In the genomic region with DNA sequence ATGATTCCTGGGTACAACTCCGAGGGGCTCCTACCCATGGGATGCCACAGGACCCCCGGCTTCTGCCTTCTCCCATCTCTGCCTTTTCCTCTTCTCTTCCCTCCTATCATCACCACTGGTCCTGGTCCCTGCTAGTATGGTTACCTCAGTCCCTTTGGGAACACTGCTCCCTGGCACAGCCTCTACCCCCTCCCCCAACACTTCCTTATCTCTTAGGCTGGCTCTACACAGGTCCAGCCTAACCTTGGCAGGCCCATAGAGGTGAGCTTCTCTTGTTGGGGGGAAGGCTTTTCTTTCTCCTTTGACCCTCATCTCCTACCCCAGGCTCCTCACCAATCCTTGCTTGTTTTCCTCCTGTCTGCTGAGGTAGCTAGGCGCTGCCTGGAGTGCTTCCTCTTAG, we compare ENCODE assay signal across 24 mouse cellular contexts. TPM values are rescaled to one million over a fixed set of nuclear protein-coding genes. Genes with fewer than 3 reads are reported as not detected.
DNase-seq lines count a peak whose midpoint lies in the region; ATAC-seq and TF ChIP-seq lines count a peak whose summit lies in the region.
"Had no signal": no experiment of that assay in that cellular context is flagged by ENCODE, and none has a peak within 500 bp of the region (broad histone marks: within the 10 kb centered on the region; RNA-seq: fewer than 3 reads in every experiment).

No protein-coding gene starts in this region.

- peak overlapping the region; percentile 31 for H3K4me3 ChIP-seq in erythroblast, embryonic 14.5 days (replicated peaks)
- no peak overlapping the region for H3K4me3 ChIP-seq in heart, postnatal 0 days (ENCODE audit: low read depth, low read length)
- no peak overlapping the region for H3K4me3 ChIP-seq in midbrain, embryonic 12.5 days
- no peak overlapping the region for H3K4me3 ChIP-seq in midbrain, embryonic 11.5 days (ENCODE audit: low read depth, low read length)
- H3K4me3 ChIP-seq in midbrain, postnatal 0 days (ENCODE audit: low read depth, low read length), result no peak overlapping the region
- H3K4me3 ChIP-seq: hindbrain, embryonic 15.5 days; kidney, embryonic 15.5 days had no signal

- H3K36me3 ChIP-seq in erythroblast, embryonic 14.5 days (ENCODE audit: control insufficient read depth), result peaks cover 90% of the 10 kb centered on the region
- H3K36me3 ChIP-seq in heart, postnatal 0 days (replicated peaks; ENCODE audit: control insufficient read depth, insufficient read depth, low read length), result no peaks in the 10 kb centered on the region
- peaks cover 62% of the 10 kb centered on the region for H3K36me3 ChIP-seq in midbrain, embryonic 12.5 days
- peaks cover 8% of the 10 kb centered on the region; the same call in 1 of the 2 replicates for H3K36me3 ChIP-seq in midbrain, embryonic 11.5 days (ENCODE audit: control insufficient read depth, insufficient read depth, low read length)
- H3K36me3 ChIP-seq in midbrain, postnatal 0 days (ENCODE audit: insufficient read depth, low read length), result peaks cover 42% of the 10 kb centered on the region

- no peak overlapping the region for H3K27ac ChIP-seq in heart, postnatal 0 days (ENCODE audit: low read depth)
- H3K27ac ChIP-seq in midbrain, embryonic 12.5 days (replicated peaks), result peak overlapping the region; percentile 4; the same call in 1 of the 2 replicates
- H3K27ac ChIP-seq in midbrain, embryonic 11.5 days (ENCODE audit: low read depth, low read length), result no peak overlapping the region
- H3K27ac ChIP-seq in midbrain, postnatal 0 days (ENCODE audit: low read depth, low read length), result no peak overlapping the region
- H3K27ac ChIP-seq: hindbrain, embryonic 15.5 days; kidney, embryonic 15.5 days had no signal

- TF ChIP-seq CTCF in heart, postnatal 0 days (IDR thresholded peaks at IDR 0.05; ENCODE audit: low read depth), result no peak
- TF ChIP-seq CTCF in midbrain, postnatal 0 days (IDR thresholded peaks at IDR 0.05), result no peak

- peaks cover 89% of the 10 kb centered on the region for H3K4me1 ChIP-seq in erythroblast, embryonic 14.5 days (ENCODE audit: control insufficient read depth)
- 0 out of 2 replicates have a peak, but pooled peaks cover 3% of the 10 kb centered on the region for H3K4me1 ChIP-seq in heart, postnatal 0 days (ENCODE audit: control insufficient read depth, insufficient read depth)
- peaks cover 38% of the 10 kb centered on the region for H3K4me1 ChIP-seq in midbrain, embryonic 12.5 days
- peaks cover 17% of the 10 kb centered on the region for H3K4me1 ChIP-seq in midbrain, embryonic 11.5 days (ENCODE audit: control insufficient read depth, insufficient read depth, low read length)
- H3K4me1 ChIP-seq in midbrain, postnatal 0 days (ENCODE audit: insufficient read depth, low read length), result peaks cover 8% of the 10 kb centered on the region; the same call in 1 of the 2 replicates

- H3K4me2 ChIP-seq in heart, postnatal 0 days (ENCODE audit: low read depth, low read length), result no peak overlapping the region
- H3K4me2 ChIP-seq in midbrain, embryonic 12.5 days (replicated peaks), result no peak overlapping the region
- H3K4me2 ChIP-seq in midbrain, embryonic 11.5 days, result no peak overlapping the region
- H3K4me2 ChIP-seq in midbrain, postnatal 0 days (ENCODE audit: low read depth, low read length, poor library complexity, severe bottlenecking), result no peak overlapping the region
- H3K4me2 ChIP-seq: hindbrain, embryonic 15.5 days; kidney, embryonic 15.5 days had no signal

- no peak for ATAC-seq in erythroblast, adult 5-6 weeks (replicated peaks; ENCODE audit: low FRiP score, poor library complexity, severe bottlenecking)
- peak; percentile 79 for ATAC-seq in heart, postnatal 0 days (ENCODE audit: insufficient read depth, low read depth)
- ATAC-seq in midbrain, embryonic 12.5 days (ENCODE audit: low FRiP score, low read depth), result no peak
- ATAC-seq in midbrain, embryonic 11.5 days (ENCODE audit: low FRiP score), result no peak
- no peak for ATAC-seq in midbrain, postnatal 0 days (ENCODE audit: low FRiP score)
- ATAC-seq: forebrain, embryonic 16.5 days; intestine, embryonic 16.5 days had no signal

- H3K9me3 ChIP-seq in erythroblast, embryonic 14.5 days (ENCODE audit: control insufficient read depth, low read length), result no peaks in the 10 kb centered on the region
- H3K9me3 ChIP-seq in heart, postnatal 0 days (replicated peaks; ENCODE audit: control insufficient read depth, low read length), result no peaks in the 10 kb centered on the region
- H3K9me3 ChIP-seq in midbrain, embryonic 12.5 days, result no peaks in the 10 kb centered on the region
- H3K9me3 ChIP-seq in midbrain, embryonic 11.5 days (ENCODE audit: control insufficient read depth, low read length), result no peaks in the 10 kb centered on the region
- no peaks in the 10 kb centered on the region for H3K9me3 ChIP-seq in midbrain, postnatal 0 days (ENCODE audit: low read length)
- H3K9me3 ChIP-seq: hindbrain, embryonic 15.5 days; kidney, embryonic 15.5 days had no signal

- H3K9ac ChIP-seq in heart, postnatal 0 days (replicated peaks; ENCODE audit: low read depth, low read length), result no peak overlapping the region
- H3K9ac ChIP-seq in midbrain, embryonic 12.5 days (replicated peaks), result no peak overlapping the region
- no peak overlapping the region for H3K9ac ChIP-seq in midbrain, embryonic 11.5 days (ENCODE audit: low read length)
- peak overlapping the region; percentile 13; the same call in 1 of the 2 replicates for H3K9ac ChIP-seq in midbrain, postnatal 0 days (replicated peaks; ENCODE audit: low read length, poor library complexity, severe bottlenecking)
- H3K9ac ChIP-seq: hindbrain, embryonic 15.5 days; kidney, embryonic 15.5 days had no signal

- no peak for DNase-seq in heart, postnatal 0 days (ENCODE audit: low spot score)
- no peak for DNase-seq in heart, adult 11 months
- DNase-seq in midbrain, embryonic 11.5 days (ENCODE audit: low spot score, missing footprints), result no peak
- DNase-seq in midbrain, postnatal 0 days (ENCODE audit: low spot score), result no peak
- DNase-seq in spleen, postnatal 4 days (ENCODE audit: low spot score in 2 of 2), result no peak
- DNase-seq: adrenal gland, adult 8-10 months; cerebellum, postnatal 14 days; embryo, embryonic 11 days; lung, postnatal 36 days; thymus, postnatal 4 days had no signal

- no peak for TF ChIP-seq EP300 in heart, postnatal 0 days (IDR thresholded peaks at IDR 0.05; ENCODE audit: low read depth)

- peaks cover 11% of the 10 kb centered on the region; the same call in 1 of the 2 replicates for H3K27me3 ChIP-seq in erythroblast, embryonic 14.5 days (ENCODE audit: control insufficient read depth)
- peaks cover 7% of the 10 kb centered on the region; the same call in 1 of the 2 replicates for H3K27me3 ChIP-seq in heart, postnatal 0 days (ENCODE audit: control insufficient read depth, insufficient read depth, low read length)
- no peaks in the 10 kb centered on the region for H3K27me3 ChIP-seq in midbrain, embryonic 12.5 days
- no peaks in the 10 kb centered on the region for H3K27me3 ChIP-seq in midbrain, embryonic 11.5 days (ENCODE audit: control insufficient read depth, insufficient read depth, low read length)
- H3K27me3 ChIP-seq in midbrain, postnatal 0 days (ENCODE audit: insufficient read depth, low read length), result no peaks in the 10 kb centered on the region
- H3K27me3 ChIP-seq: hindbrain, embryonic 15.5 days; kidney, embryonic 15.5 days had no signal

- WGBS in heart, postnatal 0 days, result 50% methylated on average over 3 of the region's 3 CpGs
- WGBS in midbrain, embryonic 12.5 days, result 78% methylated on average over 3 of the region's 3 CpGs
- 78% methylated on average over 3 of the region's 3 CpGs for WGBS in midbrain, embryonic 11.5 days
- WGBS in midbrain, postnatal 0 days, result 78% methylated on average over 3 of the region's 3 CpGs

RNA-seq across cellular contexts. Expression of gene Samd14, which starts 5.8 kb away (rescaled TPM):
- 123 and 135 TPM in 2 replicates for polyA plus RNA-seq in erythroblast, embryonic 14.5 days (2012)
- total RNA-seq in erythroblast, adult 5-6 weeks (2015; ENCODE audit: low replicate concordance), result 22.1 and 25.9 TPM in 2 replicates
- total RNA-seq in erythroblast, adult 5-6 weeks (2017; ENCODE audit: low replicate concordance), result 32.0 and 47.1 TPM in 2 replicates
- 6.2 and 9.5 TPM in 2 replicates for total RNA-seq in heart, postnatal 0 days (2014; rRNA removed; ENCODE audit: low replicate concordance)
- polyA plus RNA-seq in heart, postnatal 0 days (2015; fragmentation: Nextera tagmentation; extraction: Ambion mirVana), result 4.6 and 4.8 TPM in 2 replicates
- polyA plus RNA-seq in midbrain, embryonic 12.5 days (2016; fragmentation: Nextera tagmentation; extraction: Ambion mirVana), result 93.5 and 100 TPM in 2 replicates
- 47.3 and 47.8 TPM in 2 replicates for polyA plus RNA-seq in midbrain, embryonic 11.5 days (2014; fragmentation: Nextera tagmentation; extraction: Ambion mirVana)
- 221 and 243 TPM in 2 replicates for total RNA-seq in midbrain, postnatal 0 days (2014; rRNA removed)
- 158 and 161 TPM in 2 replicates for polyA plus RNA-seq in midbrain, postnatal 0 days (2015; fragmentation: Nextera tagmentation; extraction: Ambion mirVana)

RNA-seq across cellular contexts. Expression of gene Ppp1r9b, which starts 24.6 kb away (rescaled TPM):
- polyA plus RNA-seq in erythroblast, embryonic 14.5 days (2012), result 29.1 and 31.4 TPM in 2 replicates
- total RNA-seq in erythroblast, adult 5-6 weeks (2015; ENCODE audit: low replicate concordance), result 21.9 and 30.7 TPM in 2 replicates
- 41.1 and 45.2 TPM in 2 replicates for total RNA-seq in erythroblast, adult 5-6 weeks (2017; ENCODE audit: low replicate concordance)
- total RNA-seq in heart, postnatal 0 days (2014; rRNA removed; ENCODE audit: low replicate concordance), result 27.6 and 38.6 TPM in 2 replicates
- 4.5 and 4.7 TPM in 2 replicates for polyA plus RNA-seq in heart, postnatal 0 days (2015; fragmentation: Nextera tagmentation; extraction: Ambion mirVana)
- 15.7 and 17.7 TPM in 2 replicates for polyA plus RNA-seq in midbrain, embryonic 12.5 days (2016; fragmentation: Nextera tagmentation; extraction: Ambion mirVana)
- 10.5 and 12.4 TPM in 2 replicates for polyA plus RNA-seq in midbrain, embryonic 11.5 days (2014; fragmentation: Nextera tagmentation; extraction: Ambion mirVana)
- 179 and 217 TPM in 2 replicates for total RNA-seq in midbrain, postnatal 0 days (2014; rRNA removed)
- 18.2 and 20.4 TPM in 2 replicates for polyA plus RNA-seq in midbrain, postnatal 0 days (2015; fragmentation: Nextera tagmentation; extraction: Ambion mirVana)

RNA-seq across cellular contexts. Expression of gene Pdk2, which starts 25.7 kb away (rescaled TPM):
- polyA plus RNA-seq in erythroblast, embryonic 14.5 days (2012), result 4.0 and 7.2 TPM in 2 replicates
- total RNA-seq in erythroblast, adult 5-6 weeks (2015; ENCODE audit: low replicate concordance), result 1.3 and 7.9 TPM in 2 replicates
- 0.60 and 5.6 TPM in 2 replicates for total RNA-seq in erythroblast, adult 5-6 weeks (2017; ENCODE audit: low replicate concordance)
- 121 and 168 TPM in 2 replicates for total RNA-seq in heart, postnatal 0 days (2014; rRNA removed; ENCODE audit: low replicate concordance)
- 179 and 186 TPM in 2 replicates for polyA plus RNA-seq in heart, postnatal 0 days (2015; fragmentation: Nextera tagmentation; extraction: Ambion mirVana)
- 19.1 and 22.7 TPM in 2 replicates for polyA plus RNA-seq in midbrain, embryonic 12.5 days (2016; fragmentation: Nextera tagmentation; extraction: Ambion mirVana)
- 12.6 and 13.3 TPM in 2 replicates for polyA plus RNA-seq in midbrain, embryonic 11.5 days (2014; fragmentation: Nextera tagmentation; extraction: Ambion mirVana)
- total RNA-seq in midbrain, postnatal 0 days (2014; rRNA removed), result 14.1 and 18.1 TPM in 2 replicates
- polyA plus RNA-seq in midbrain, postnatal 0 days (2015; fragmentation: Nextera tagmentation; extraction: Ambion mirVana), result 30.8 and 32.7 TPM in 2 replicates

RNA-seq across cellular contexts. Expression of gene Sgca, which starts 39.4 kb away (rescaled TPM):
- polyA plus RNA-seq in erythroblast, embryonic 14.5 days (2012), result not detected in 2 replicates
- total RNA-seq in erythroblast, adult 5-6 weeks (2015; ENCODE audit: low replicate concordance), result not detected in 2 replicates
- total RNA-seq in erythroblast, adult 5-6 weeks (2017; ENCODE audit: low replicate concordance), result not detected in 2 replicates
- 47.5 and 313 TPM in 2 replicates for total RNA-seq in heart, postnatal 0 days (2014; rRNA removed; ENCODE audit: low replicate concordance)
- polyA plus RNA-seq in heart, postnatal 0 days (2015; fragmentation: Nextera tagmentation; extraction: Ambion mirVana), result 62.2 and 62.4 TPM in 2 replicates
- not detected in 2 replicates for polyA plus RNA-seq in midbrain, embryonic 12.5 days (2016; fragmentation: Nextera tagmentation; extraction: Ambion mirVana)
- not detected in 2 replicates for polyA plus RNA-seq in midbrain, embryonic 11.5 days (2014; fragmentation: Nextera tagmentation; extraction: Ambion mirVana)
- not detected in 2 replicates for total RNA-seq in midbrain, postnatal 0 days (2014; rRNA removed)
- polyA plus RNA-seq in midbrain, postnatal 0 days (2015; fragmentation: Nextera tagmentation; extraction: Ambion mirVana), result 0.29 and 0.39 TPM in 2 replicates
- total RNA-seq: adrenal gland, adult 8-10 months; monocyte, adult 5-6 weeks; neutrophil, adult 5-6 weeks had no signal
- polyA plus RNA-seq: liver, adult 2 months had no signal

RNA-seq across cellular contexts. Expression of gene Hils1, which starts 48.1 kb away (rescaled TPM):
- not detected in 2 replicates for polyA plus RNA-seq in erythroblast, embryonic 14.5 days (2012)
- total RNA-seq in erythroblast, adult 5-6 weeks (2015; ENCODE audit: low replicate concordance), result not detected in 2 replicates
- not detected in 2 replicates for total RNA-seq in erythroblast, adult 5-6 weeks (2017; ENCODE audit: low replicate concordance)
- not detected in 2 replicates for total RNA-seq in heart, postnatal 0 days (2014; rRNA removed; ENCODE audit: low replicate concordance)
- polyA plus RNA-seq in heart, postnatal 0 days (2015; fragmentation: Nextera tagmentation; extraction: Ambion mirVana), result 0.27 TPM in 1 of 2 replicates, not detected in the other
- polyA plus RNA-seq in midbrain, embryonic 12.5 days (2016; fragmentation: Nextera tagmentation; extraction: Ambion mirVana), result not detected in 2 replicates
- polyA plus RNA-seq in midbrain, embryonic 11.5 days (2014; fragmentation: Nextera tagmentation; extraction: Ambion mirVana), result not detected in 2 replicates
- total RNA-seq in midbrain, postnatal 0 days (2014; rRNA removed), result not detected in 2 replicates
- polyA plus RNA-seq in midbrain, postnatal 0 days (2015; fragmentation: Nextera tagmentation; extraction: Ambion mirVana), result not detected in 2 replicates
- total RNA-seq: adrenal gland, adult 8-10 months; gastrocnemius, postnatal 4 days; layer of hippocampus, postnatal 14 days; left cerebral cortex, postnatal 10 days; liver, adult 2 months; neutrophil, adult 5-6 weeks had no signal
- polyA plus RNA-seq: forebrain, embryonic 16.5 days; hindbrain, embryonic 15.5 days; intestine, embryonic 16.5 days; kidney, embryonic 15.5 days; large intestine, adult 2 months; liver, adult 2 months had no signal
